Mouse (Mus musculus) R1 (cell line): ENCODE measurements around the gene AI464131.
A peak's percentile ranks its signal among the peaks of the same experiment; 100 is the strongest.
"Not testable (repeated sequence)": the region's sequence is repeated elsewhere in the genome, so short reads cannot be mapped to it uniquely, and the experiment has no call there.

Experiments used
- DNase-seq: peaks from one replicate; pipeline ENCODE4 v3.0.0-alpha.2; 2018; ENCODE audit warnings: low read depth, low spot score

Gene AI464131

DNA sequence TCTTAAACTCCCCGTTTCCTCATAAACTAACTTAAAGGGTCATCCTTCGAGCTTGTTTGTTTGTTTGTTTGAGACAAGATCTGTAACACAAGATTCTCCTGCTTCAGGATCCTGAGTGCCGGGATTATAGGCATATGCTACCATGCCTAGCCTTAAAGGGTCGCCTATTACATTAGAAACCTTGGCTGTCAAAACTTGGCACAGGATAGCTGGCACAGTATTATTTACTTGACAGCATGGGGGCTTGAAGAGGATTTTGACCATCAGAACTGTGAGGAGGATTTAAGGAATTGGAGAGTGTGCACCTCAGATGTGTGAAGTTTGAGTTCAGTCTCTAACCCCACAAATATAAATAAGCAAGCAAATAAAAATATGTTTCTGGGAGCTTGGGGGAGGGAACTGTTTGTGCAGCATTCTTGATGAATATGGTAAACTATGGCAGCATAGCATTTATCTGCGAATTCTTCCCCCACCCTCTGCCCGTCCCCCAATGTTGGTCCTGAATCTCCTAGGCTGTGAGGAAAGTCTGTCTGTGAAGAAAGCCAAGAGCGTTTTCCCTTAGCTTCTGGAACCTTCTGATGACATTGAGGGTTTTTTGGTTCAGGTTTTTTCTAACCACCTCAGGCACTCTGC lies 32.7 kb downstream of the AI464131 start:
- no peak for DNase-seq

DNA sequence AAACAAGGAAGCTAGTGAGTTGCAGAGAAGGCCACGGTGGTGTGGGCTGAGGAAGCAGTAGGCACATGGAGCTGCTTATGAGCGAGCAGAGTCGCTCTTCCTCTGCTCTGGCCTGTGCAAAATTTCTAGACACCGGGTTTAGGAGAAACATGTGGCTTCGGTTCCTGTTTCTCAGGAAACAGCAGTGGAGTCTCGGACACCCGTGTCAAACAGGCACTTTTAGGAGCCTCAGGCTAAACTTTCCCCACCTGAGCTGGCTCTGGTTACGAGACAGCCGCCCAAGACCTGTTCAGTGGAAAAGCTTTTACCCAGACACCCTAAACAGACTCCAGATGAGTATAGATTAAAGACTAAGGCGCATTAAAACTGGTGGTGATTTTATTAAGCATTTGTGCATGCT lies 33.7 kb downstream of the AI464131 start:
- DNase-seq, result no peak

DNA sequence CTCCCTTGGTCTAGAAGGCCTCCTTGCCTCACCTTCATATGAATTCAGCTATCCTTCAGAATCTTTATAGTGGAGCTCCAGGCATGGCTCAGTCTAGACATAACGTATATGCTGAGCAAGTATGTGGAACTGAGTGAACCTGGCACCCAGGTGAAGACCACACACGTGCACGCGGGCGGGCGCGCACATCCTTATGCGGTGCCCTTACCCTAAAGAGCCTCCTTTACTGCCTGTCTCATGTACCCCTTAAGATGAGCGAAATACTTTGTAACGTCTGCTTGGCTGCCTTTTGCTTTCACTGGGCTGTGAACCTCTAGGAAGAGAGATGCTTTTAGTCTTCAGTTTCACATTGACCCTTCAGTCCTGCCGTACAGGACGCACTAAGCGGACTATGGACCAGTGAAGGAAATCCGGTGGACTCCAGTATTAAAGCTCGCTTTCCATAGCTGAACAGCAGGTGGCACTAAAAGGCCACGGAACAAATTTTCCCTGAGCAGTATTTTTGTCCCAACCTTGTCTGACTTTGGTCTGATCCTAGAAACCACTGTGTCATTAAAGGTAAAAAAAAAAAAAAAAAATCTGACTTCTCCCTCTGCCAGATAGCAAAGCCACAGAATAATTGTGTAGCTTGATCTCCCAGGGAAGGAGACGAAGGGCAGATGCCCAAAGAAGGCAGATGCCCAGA lies 34.3 kb downstream of the AI464131 start:
- peak; percentile 64 for DNase-seq

DNA sequence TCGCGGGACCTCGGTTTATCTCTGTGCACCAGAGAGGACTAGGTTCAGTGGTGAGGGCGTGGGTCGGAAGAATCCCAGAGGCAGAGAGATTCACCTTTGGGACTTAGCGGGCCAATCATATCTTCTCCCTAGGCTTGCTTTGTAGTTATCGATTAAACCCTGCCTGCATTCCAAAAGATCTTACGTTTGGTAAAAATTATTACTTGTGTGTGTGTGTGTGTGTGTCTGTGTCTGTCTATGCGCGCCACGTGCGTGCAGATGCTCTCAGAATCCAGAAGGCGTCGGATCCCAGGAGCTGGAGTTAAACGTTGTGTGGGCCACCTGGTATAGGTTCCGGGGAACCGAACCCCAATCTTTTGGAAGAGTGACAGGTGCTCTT lies 37.6 kb downstream of the AI464131 start:
- DNase-seq, result no peak

DNA sequence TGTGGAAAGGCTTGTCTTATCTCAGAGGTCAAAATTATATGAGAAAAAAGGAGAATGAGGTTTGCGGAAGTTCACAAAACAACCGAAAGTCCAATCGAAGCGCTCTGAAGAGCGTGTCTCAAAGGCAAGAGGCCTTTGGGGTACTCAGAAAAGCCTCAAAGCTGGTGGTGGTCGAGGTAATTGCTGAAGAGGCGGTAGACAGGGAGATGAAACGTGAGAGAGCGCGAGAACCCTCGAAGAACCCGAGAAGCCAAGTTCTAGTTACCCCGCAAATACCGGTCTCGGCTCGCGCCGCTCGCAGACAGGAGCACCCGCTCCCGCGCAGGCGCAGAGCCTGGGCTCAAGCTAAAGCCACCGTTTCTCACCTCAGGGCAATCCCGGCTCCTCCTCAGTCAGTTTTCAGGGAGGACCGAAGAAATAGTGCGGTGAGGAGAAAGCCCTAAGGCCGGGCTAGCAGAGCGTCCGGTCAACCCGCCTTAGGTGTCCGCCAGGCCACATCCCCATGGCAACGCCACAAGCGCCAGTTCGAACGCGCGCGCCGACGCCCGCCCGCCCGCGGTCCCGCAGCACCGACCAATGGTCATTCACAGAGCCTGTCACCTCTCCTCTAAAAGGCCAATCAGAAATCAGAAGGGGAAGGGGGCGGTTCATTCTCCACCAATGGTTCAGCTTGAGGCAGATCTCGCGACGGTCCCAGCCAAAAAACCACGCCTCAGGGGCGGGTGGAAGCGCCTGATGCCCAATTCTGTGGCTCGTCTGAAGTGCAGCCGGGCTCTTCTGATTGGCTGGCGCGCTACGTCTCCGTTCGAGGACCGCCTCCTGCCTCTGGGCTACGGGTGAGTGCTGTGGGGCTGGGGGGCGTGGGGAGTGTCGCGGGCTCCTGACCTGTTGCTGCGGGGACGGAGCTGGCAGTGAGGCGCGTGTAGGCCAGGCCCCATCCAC lies 38.3 kb downstream of the AI464131 start, which contains the start of the genes Kif24 and Nudt2:
Gene Kif24 (minus strand): TSS at position 543 of the 942 bp plus-strand sequence.
Gene Nudt2 (plus strand): TSS at position 807 of the 942 bp plus-strand sequence.
- peak; percentile 100 for DNase-seq

DNA sequence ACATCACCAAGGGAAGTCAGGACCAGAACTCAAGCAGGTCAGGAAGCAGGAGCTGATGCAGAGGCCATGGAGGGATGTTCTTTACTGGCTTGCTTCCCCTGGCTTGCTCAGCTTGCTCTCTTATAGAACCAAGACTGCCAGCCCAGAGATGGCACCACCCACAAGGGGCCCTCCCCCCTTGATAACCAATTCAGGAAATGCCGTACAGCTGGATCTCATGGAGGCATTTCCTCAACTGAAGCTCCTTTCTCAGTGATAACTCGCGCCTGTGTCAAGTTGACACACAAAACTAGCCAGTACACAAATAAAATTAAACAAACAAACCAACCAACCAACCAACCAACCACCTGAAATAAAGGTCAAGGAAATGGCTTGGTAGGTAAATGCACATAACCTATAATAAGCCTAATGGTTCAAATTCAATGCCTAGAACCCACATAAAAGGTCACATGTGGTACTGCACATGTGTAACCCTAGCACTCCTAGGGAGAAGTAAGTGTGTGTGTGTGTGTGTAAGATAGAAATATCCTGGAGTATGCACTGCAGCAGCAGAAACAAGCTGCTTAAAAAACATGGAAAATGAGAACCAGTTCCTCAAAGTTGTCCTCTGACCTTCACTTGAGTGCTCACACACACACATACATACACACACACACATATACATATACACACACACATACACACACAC lies 39.7 kb downstream of the AI464131 start:
- DNase-seq, result not testable (repeated sequence)

DNA sequence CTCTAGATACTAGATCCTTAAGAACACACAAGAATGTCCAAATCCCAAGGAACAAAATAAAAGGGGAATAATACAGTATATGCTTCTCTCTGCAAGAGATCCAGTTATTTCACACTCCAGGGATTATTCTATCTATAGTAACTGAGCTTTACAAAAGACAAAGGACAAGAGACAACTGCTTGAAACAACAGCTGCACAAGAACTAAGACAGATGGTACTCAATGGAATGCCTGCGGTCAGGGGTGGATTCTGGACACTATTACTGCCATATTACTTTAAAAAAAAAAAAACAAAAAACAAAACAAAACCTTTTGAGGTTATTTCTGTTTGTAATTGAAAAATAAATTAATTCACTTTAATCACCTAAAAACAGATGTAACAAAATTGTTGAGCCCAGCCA lies 42.2 kb downstream of the AI464131 start:
- no peak for DNase-seq

DNA sequence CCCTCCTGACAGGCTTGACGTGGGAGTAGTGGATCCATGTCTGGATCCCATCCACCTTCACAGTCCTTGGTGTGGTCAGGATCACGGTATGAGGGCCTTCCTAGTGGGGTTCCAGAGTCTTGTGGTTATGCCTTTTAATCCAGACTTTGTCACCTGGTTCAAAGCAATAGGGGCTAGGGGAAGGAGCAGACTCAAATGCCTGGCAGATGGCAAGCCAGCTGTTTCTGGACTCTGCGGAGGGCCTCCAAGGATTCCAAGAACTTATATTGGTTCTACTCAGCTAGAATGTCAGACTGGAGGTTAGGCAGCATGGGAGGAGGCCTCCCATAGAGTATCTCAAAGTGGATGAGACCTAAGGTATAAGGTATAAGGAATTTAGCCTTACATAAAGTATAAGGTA lies 55.3 kb downstream of the AI464131 start:
- no peak for DNase-seq
